Comparison of ENCODE assay signal across 26 mouse cellular contexts in the genomic region with DNA sequence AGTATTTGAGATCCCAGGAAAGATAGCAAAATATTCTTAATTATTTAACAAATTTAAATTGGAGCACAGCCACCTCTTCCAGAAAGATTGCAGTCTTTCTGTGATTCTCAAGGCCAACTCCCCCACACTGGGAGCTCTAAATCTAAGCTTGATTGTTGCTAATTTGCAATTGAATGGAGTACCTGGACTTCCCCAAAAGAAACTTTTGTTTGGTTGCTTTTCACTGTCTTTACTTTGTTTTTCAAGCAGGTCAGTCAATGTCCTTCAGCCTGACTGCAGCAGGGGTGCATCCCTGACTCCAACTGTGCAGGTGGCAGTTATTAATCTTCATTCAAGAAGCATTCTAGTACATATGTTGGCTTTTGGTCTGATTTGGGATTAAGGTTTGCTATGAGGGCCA.
"Had no signal": no experiment of that assay in that cellular context is flagged by ENCODE, and none has a peak within 500 bp of the region (broad histone marks: within the 10 kb centered on the region; RNA-seq: fewer than 3 reads in every experiment).

No protein-coding gene starts in this region.

- H3K4me3 ChIP-seq: heart, embryonic 10.5 days; heart, embryonic 12.5 days; hindbrain, embryonic 10.5 days; hindbrain, embryonic 12.5 days; intestine, embryonic 15.5 days; left cerebral cortex, adult 2 months; limb, embryonic 13.5 days; limb, embryonic 15.5 days; liver, embryonic 12.5 days had no signal

- DNase-seq: gastrocnemius, postnatal 10 days; gastrocnemius, postnatal 25 days; heart, adult 18-20 months; heart, postnatal 10 days; heart, postnatal 4 days; kidney, adult 18-20 months; kidney, adult 8-10 months; kidney, postnatal 10 days; kidney, postnatal 25 days; layer of hippocampus, adult 9-11 months; layer of hippocampus, postnatal 36 days; lung, adult 18-20 months had no signal

- H3K4me1 ChIP-seq: heart, embryonic 10.5 days; heart, embryonic 12.5 days; hindbrain, embryonic 10.5 days; hindbrain, embryonic 12.5 days; intestine, embryonic 15.5 days; limb, embryonic 13.5 days; limb, embryonic 15.5 days; liver, embryonic 12.5 days had no signal

- H3K36me3 ChIP-seq: heart, embryonic 10.5 days; heart, embryonic 12.5 days; hindbrain, embryonic 10.5 days; hindbrain, embryonic 12.5 days; intestine, embryonic 15.5 days; limb, embryonic 13.5 days; limb, embryonic 15.5 days; liver, embryonic 12.5 days had no signal

- ATAC-seq: hindbrain, embryonic 16.5 days; inflammation-experienced regulatory T-cells, adult 6 months; intestine, embryonic 15.5 days; intestine, postnatal 0 days; liver, embryonic 12.5 days had no signal

- H3K9ac ChIP-seq: heart, embryonic 12.5 days; hindbrain, embryonic 12.5 days; hindbrain, embryonic 14.5 days; intestine, embryonic 15.5 days; limb, embryonic 13.5 days; limb, embryonic 15.5 days; liver, embryonic 12.5 days; liver, embryonic 14.5 days had no signal

- H3K4me2 ChIP-seq: heart, embryonic 12.5 days; hindbrain, embryonic 12.5 days; hindbrain, embryonic 14.5 days; intestine, embryonic 15.5 days; limb, embryonic 13.5 days; limb, embryonic 15.5 days; liver, embryonic 12.5 days had no signal

- H3K27ac ChIP-seq: heart, embryonic 10.5 days; hindbrain, embryonic 10.5 days; hindbrain, embryonic 12.5 days; hindbrain, embryonic 14.5 days; intestine, embryonic 15.5 days; left cerebral cortex, adult 2 months; limb, embryonic 13.5 days; limb, embryonic 15.5 days; liver, embryonic 12.5 days; liver, embryonic 14.5 days had no signal

- H3K27me3 ChIP-seq: heart, embryonic 12.5 days; hindbrain, embryonic 12.5 days; intestine, embryonic 15.5 days; limb, embryonic 13.5 days; limb, embryonic 15.5 days; liver, embryonic 12.5 days had no signal

- H3K9me3 ChIP-seq: heart, embryonic 10.5 days; heart, embryonic 12.5 days; hindbrain, embryonic 10.5 days; hindbrain, embryonic 12.5 days; intestine, embryonic 15.5 days; limb, embryonic 13.5 days; limb, embryonic 15.5 days had no signal
